ENCODE assay signal across 30 mouse cellular contexts in genomic region chr1:186605635-186606034, GRCm38 (mm10).
DNase-seq lines count a peak whose midpoint lies in the region; ATAC-seq and TF ChIP-seq lines count a peak whose summit lies in the region.
"Had no signal": no experiment of that assay in that cellular context is flagged by ENCODE, and none has a peak within 500 bp of the region (broad histone marks: within the 10 kb centered on the region; RNA-seq: fewer than 3 reads in every experiment).

No protein-coding gene starts in this region.

- H3K4me2 ChIP-seq in heart, embryonic 13.5 days = no peak overlapping the region
- H3K4me2 ChIP-seq in intestine, postnatal 0 days (replicated peaks; ENCODE audit: low read depth) = no peak overlapping the region
- H3K4me2 ChIP-seq: embryonic facial prominence, embryonic 12.5 days; forebrain, embryonic 15.5 days; limb, embryonic 13.5 days; liver, embryonic 12.5 days; midbrain, embryonic 13.5 days; neural tube, embryonic 13.5 days had no signal

- DNase-seq in frontal cortex, postnatal 10 days (ENCODE audit: low spot score in 2 of 2) = no peak
- no peak for DNase-seq in heart, adult 18-20 months
- DNase-seq in Muller cell, postnatal 12 days (ENCODE audit: inconsistent ontology term) = peak; percentile 48
- DNase-seq in limb, embryonic 10.5 days (ENCODE audit: low spot score) = no peak
- DNase-seq: adrenal gland, postnatal 14 days; cerebellum, adult 11-12 months; cerebellum, adult 9-11 months; embryo, embryonic 11 days; gastrocnemius, postnatal 10 days; kidney, adult 2 months; kidney, postnatal 36 days; liver, postnatal 0 days; lung, postnatal 36 days; right cerebral cortex, postnatal 14 days had no signal

- peaks cover 54% of the 10 kb centered on the region for H3K4me1 ChIP-seq in heart, embryonic 13.5 days
- H3K4me1 ChIP-seq in limb, embryonic 10.5 days = peaks cover 25% of the 10 kb centered on the region
- H3K4me1 ChIP-seq in intestine, postnatal 0 days (replicated peaks; ENCODE audit: control insufficient read depth, insufficient read depth, low read length) = no peaks in the 10 kb centered on the region
- H3K4me1 ChIP-seq: liver, embryonic 12.5 days; megakaryocyte, embryonic 14.5 days had no signal

- TF ChIP-seq CTCF in intestine, postnatal 0 days (IDR thresholded peaks at IDR 0.05; ENCODE audit: low read depth) = no peak

- H3K27ac ChIP-seq in heart, embryonic 13.5 days (replicated peaks) = peak overlapping the region; percentile 65
- H3K27ac ChIP-seq in limb, embryonic 10.5 days = peak overlapping the region; percentile 36; the same call in 1 of the 2 replicates
- no peak overlapping the region for H3K27ac ChIP-seq in intestine, postnatal 0 days (ENCODE audit: low read depth, low read length)
- H3K27ac ChIP-seq: embryonic facial prominence, embryonic 12.5 days; forebrain, embryonic 10.5 days; forebrain, embryonic 15.5 days; layer of hippocampus, adult 2 months; left cerebral cortex, adult 2 months; limb, embryonic 13.5 days; liver, embryonic 12.5 days; midbrain, embryonic 13.5 days; neural tube, embryonic 13.5 days had no signal

- 47% methylated on average over 2 of the region's 2 CpGs for WGBS in heart, embryonic 13.5 days
- 72% methylated on average over 2 of the region's 2 CpGs for WGBS in limb, embryonic 10.5 days
- 74% methylated on average over 2 of the region's 2 CpGs for WGBS in intestine, postnatal 0 days

- ATAC-seq in frontal cortex, adult (ENCODE audit: low TSS enrichment) = peak; percentile 71
- no peak for ATAC-seq in heart, embryonic 13.5 days (ENCODE audit: extremely low read depth, insufficient number of reproducible peaks, low FRiP score, low TSS enrichment)
- ATAC-seq in intestine, postnatal 0 days = no peak
- ATAC-seq: forebrain, embryonic 15.5 days; hindbrain, embryonic 16.5 days; liver, embryonic 12.5 days; liver, postnatal 0 days; midbrain, embryonic 13.5 days; Patski had no signal

- no peak overlapping the region for H3K9ac ChIP-seq in heart, embryonic 13.5 days
- H3K9ac ChIP-seq in intestine, postnatal 0 days (ENCODE audit: low read depth, low read length) = no peak overlapping the region
- H3K9ac ChIP-seq: embryonic facial prominence, embryonic 12.5 days; forebrain, embryonic 15.5 days; limb, embryonic 13.5 days; liver, embryonic 12.5 days; liver, postnatal 0 days; midbrain, embryonic 13.5 days; neural tube, embryonic 13.5 days had no signal

- H3K9me3 ChIP-seq in heart, embryonic 13.5 days = no peaks in the 10 kb centered on the region
- H3K9me3 ChIP-seq in limb, embryonic 10.5 days (replicated peaks) = no peaks in the 10 kb centered on the region
- H3K9me3 ChIP-seq in intestine, postnatal 0 days (ENCODE audit: control insufficient read depth) = no peaks in the 10 kb centered on the region
- H3K9me3 ChIP-seq: embryonic facial prominence, embryonic 12.5 days; forebrain, embryonic 10.5 days; forebrain, embryonic 15.5 days; limb, embryonic 13.5 days; liver, embryonic 12.5 days; midbrain, embryonic 13.5 days; neural tube, embryonic 13.5 days had no signal

- H3K27me3 ChIP-seq in heart, embryonic 13.5 days (replicated peaks) = no peaks in the 10 kb centered on the region
- no peaks in the 10 kb centered on the region for H3K27me3 ChIP-seq in limb, embryonic 10.5 days (ENCODE audit: low read depth, poor library complexity, severe bottlenecking)
- no peaks in the 10 kb centered on the region for H3K27me3 ChIP-seq in intestine, postnatal 0 days (replicated peaks; ENCODE audit: control insufficient read depth, insufficient read depth, low read length)
- H3K27me3 ChIP-seq: CH12.LX; embryonic facial prominence, embryonic 12.5 days; forebrain, embryonic 15.5 days; limb, embryonic 13.5 days; liver, embryonic 12.5 days; megakaryocyte, embryonic 14.5 days; midbrain, embryonic 13.5 days; neural tube, embryonic 13.5 days; Patski had no signal

- peaks cover 4% of the 10 kb centered on the region; the same call in 1 of the 2 replicates for H3K36me3 ChIP-seq in heart, embryonic 13.5 days
- no peaks in the 10 kb centered on the region for H3K36me3 ChIP-seq in limb, embryonic 10.5 days
- H3K36me3 ChIP-seq in intestine, postnatal 0 days (ENCODE audit: control insufficient read depth, insufficient read depth) = no peaks in the 10 kb centered on the region
- H3K36me3 ChIP-seq: embryonic facial prominence, embryonic 12.5 days; forebrain, embryonic 10.5 days; forebrain, embryonic 15.5 days; limb, embryonic 13.5 days; liver, embryonic 12.5 days; midbrain, embryonic 13.5 days; neural tube, embryonic 13.5 days had no signal

- H3K4me3 ChIP-seq in heart, embryonic 13.5 days = no peak overlapping the region
- H3K4me3 ChIP-seq in limb, embryonic 10.5 days = no peak overlapping the region
- H3K4me3 ChIP-seq in intestine, postnatal 0 days (ENCODE audit: low read depth, low read length) = no peak overlapping the region
- H3K4me3 ChIP-seq: embryonic facial prominence, embryonic 12.5 days; forebrain, embryonic 10.5 days; forebrain, embryonic 15.5 days; layer of hippocampus, adult 2 months; left cerebral cortex, adult 2 months; limb, embryonic 13.5 days; liver, embryonic 12.5 days; megakaryocyte, embryonic 14.5 days; midbrain, embryonic 13.5 days; neural tube, embryonic 13.5 days had no signal
